Mouse (Mus musculus): Measurements from ENCODE around the gene Ccdc59. TPM values are rescaled to one million over a fixed set of nuclear protein-coding genes. Genes with fewer than 3 reads are reported as not detected.

The Ccdc59 gene
- 49.9 TPM for total RNA-seq (2023)

DNA sequence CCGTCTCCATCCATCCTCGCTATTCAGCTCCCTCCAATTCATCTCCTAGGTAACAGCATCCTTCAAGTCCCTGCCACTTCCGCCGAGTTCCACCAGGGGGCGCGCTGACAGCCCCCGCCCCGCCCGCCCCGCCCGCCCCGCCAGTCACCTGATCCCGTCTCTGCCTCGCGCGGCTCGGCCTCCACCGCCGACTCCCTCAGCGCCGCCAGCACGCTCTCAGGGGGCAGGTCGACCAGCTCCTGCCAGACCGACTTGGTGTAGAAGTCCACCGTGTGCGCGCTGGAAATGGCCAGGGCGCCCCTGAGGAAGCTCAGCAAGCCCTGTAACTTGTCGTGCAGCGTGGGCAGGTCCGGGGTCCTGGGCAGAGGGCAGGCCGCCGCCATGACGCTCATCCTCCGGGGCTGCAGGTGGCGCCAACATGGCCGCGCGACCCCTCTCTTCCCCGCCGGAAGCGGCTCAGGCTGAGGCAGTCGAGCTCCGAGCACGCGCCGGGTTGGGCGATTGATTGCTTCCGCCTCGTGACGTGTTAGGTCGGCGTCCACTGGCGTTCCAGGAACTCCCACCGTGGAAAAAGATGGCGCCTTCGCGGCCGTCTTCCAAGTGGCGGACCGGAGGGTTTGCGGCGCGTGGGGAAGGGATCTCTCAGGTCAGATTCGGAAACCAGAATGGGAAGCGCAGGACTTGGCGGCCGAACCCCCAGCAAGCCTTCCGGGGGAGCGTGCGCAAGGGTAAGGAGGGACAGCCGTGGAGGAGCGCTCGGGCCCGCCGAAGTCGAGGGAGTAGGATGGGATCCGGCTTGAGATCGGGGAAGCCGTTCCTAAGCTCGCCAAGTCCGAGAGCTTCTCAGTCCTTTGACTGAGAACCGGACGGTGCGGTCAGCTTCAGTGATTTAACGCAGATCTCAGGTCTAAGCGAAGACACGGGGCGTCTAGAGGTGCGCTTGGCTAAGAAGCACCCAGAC is at the start of gene Ccdc59, which contains the start of gene Mettl25:
Gene Ccdc59, plus strand, starts transcription at position 140 of the 961 bp plus-strand sequence.
Gene Mettl25, minus strand, starts transcription at position 453 of the 961 bp plus-strand sequence.

Other genes with a start within 250 kb of the Ccdc59 start
- 14.5 TPM for gene Mettl25, start 313 bp downstream of the Ccdc59 start, total RNA-seq (2023)

Data from CD4-positive naive resting alpha-beta T cell, adult 57 days (primary cell).